Mouse (Mus musculus) c-Kit-positive CD71-positive TER-119-negative erythroid progenitor cells, embryonic 14.5 days (primary cell): ENCODE data around the gene Cops4.
A peak's percentile ranks its signal among the peaks of the same experiment; 100 is the strongest.

ENCODE experiments used
- DNase-seq: peaks from one replicate; pipeline ENCODE4 v3.0.0-alpha.2; 2013; ENCODE audit warnings: low read depth

Cops4 gene

GRCm38 (mm10) chr5:100518049-100519026 lies at the start of gene Cops4:
Gene Cops4 (plus strand): TSS chr5:100518309.
- peak; percentile 99 for DNase-seq

- no peak for DNase-seq
Observed at GRCm38 (mm10) chr5:100476328-100476727, 41.8 kb upstream of the Cops4 start.

GRCm38 (mm10) chr5:100477604-100478003 lies 40.5 kb upstream of the Cops4 start:
- no peak for DNase-seq

DNA sequence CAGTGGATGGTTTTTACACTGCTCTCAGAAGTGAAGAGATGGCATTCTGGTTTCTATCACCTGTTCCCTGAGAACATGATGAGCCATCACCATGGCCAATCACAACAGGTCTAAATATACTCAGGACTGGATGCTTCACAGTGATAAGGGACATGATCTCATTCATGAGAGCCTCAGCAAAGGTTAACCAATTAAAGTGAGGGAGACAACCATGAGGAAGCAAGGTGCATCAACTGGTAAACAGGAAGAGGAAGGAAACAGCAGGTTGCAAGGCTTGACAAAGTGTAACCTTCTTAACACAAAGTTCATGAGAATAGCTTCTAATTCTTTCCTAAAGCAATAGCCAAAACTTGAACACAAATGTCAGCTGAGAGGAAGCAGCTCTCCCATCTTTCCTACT lies 34.5 kb upstream of the Cops4 start:
- DNase-seq = no peak

DNA sequence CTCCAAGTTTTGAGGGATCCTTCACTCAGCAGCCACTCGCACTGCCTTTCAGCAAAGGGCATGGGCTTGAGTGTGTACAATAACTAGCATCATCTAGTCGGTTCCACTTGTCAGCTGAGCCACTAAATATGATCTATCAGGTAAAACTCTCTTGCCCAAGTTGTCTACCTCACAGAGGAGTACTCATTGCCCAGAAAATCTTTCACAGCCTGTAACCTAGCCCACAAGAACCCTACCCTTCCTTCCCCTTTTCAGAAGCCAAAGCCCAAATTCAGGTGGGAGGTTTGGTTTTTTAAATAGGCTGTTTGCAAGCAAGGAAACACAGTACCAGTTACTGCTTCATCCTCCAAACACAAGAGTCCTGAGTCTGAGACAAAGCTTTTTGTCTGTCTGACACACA lies 31.0 kb upstream of the Cops4 start:
- no peak for DNase-seq

DNA sequence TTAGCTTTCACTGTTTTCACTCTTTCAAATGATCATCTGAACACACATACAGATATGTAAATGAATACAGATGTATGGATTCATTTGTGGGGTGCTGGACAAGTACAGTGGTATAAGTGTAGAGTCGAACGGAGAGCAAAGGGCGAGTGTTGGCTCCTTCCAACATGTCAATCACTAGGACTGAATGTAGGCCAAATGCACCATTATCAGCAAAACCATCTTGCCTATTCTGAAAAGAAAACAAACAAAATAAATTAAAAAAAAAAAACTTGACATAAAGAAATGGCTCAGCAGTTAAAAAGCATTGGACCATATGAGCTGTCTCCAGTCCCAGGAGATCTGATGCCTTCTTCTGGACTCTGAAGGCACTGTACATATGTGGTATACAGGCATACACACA lies 29.9 kb upstream of the Cops4 start:
- DNase-seq = no peak

- no peak for DNase-seq
Observed at GRCm38 (mm10) chr5:100489340-100489739, 28.8 kb upstream of the Cops4 start.

GRCm38 (mm10) chr5:100491704-100492103 lies 26.4 kb upstream of the Cops4 start:
- DNase-seq = no peak

DNA sequence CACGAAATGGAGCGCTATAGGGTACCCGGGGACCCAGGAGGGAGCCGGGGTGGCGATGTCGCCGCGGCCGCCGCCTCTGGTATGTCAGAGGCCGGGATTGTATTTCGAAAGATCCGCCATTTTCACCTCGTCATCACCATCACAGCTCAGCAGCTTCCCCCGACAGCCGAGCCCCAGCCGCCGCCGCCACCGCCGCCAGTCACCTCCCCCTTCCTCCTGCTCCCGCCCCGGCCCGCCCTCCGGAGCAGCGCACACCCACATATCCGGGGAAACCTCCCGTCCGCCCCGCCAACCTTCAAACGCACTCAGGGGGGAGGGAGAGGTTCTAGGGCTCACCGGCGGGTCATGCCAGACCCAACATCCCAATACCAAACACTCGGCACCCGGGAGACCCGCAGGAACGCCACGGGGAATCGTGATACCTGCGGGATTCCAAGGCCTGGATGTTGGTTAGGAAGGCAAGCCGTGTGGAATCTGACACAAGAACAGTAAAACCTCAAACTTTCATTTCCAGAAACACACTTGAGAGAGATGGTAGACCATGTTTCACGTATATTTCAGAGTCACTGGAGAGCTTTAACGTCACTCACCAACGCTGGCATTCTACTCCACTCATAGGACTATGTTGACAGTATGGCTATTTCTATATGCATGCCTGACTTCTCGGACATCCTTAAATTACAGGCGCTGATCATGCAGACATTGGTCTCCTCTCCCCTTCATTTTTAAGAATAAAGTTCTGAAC lies 19.5 kb upstream of the Cops4 start:
- DNase-seq = peak; percentile 77

- peak; percentile 33 for DNase-seq
Observed at GRCm38 (mm10) chr5:100499243-100499642, 18.9 kb upstream of the Cops4 start.

DNA sequence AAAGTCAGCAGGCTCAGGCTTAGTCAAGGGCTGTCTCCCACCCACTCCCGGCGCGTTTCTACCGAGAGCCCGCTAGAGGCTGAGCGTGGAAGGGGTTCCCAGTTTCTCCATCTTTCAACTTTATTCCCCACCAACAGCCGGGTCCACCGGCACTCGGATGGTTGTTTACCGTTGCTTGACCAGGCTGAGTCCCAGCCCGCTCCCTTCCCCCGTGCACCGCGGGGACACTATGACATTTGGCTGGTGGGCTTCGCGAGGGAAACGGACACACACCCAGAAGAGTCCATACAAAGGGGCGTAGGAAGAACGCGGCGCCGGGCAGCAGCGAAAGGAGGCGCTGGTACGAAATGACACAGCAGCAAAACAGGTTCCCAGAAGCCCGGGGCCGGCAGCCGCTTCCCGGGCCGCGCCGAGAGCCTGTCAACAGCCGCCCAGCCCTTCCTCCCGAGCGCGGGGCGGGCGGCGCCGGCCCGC lies 18.2 kb upstream of the Cops4 start:
- DNase-seq = peak; percentile 40

DNA sequence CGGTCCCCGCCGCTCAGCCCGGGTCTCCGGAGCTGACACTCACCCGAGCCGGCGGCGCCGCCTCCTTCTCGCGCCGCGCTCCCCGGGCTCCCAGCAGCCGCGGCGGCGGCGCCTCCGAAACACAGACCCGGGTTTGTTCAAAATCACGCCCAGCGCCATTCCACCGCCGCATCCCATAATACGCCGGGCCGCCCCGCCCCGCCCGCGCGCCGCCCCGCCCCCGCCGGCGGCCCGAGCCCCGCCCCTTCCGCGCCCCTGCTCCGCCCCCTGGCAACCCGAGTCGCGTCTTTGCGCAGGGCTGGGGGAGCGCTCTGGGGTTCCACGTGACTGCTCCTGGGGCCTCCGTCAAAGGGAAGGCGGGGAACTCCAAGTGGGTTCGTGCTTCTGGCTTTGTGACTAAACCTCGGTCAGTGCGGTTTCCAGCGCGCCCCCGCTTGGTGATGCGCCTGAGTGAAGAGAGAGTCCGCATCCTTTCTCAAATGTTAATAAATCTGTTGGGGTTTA lies 17.6 kb upstream of the Cops4 start, which contains the start of gene Lin54:
TSS of gene Lin54 (minus strand) at position 182 of the 504 bp plus-strand sequence.
- DNase-seq = peak; percentile 83

- DNase-seq = no peak
Observed at GRCm38 (mm10) chr5:100501267-100501666, 16.8 kb upstream of the Cops4 start.

DNA sequence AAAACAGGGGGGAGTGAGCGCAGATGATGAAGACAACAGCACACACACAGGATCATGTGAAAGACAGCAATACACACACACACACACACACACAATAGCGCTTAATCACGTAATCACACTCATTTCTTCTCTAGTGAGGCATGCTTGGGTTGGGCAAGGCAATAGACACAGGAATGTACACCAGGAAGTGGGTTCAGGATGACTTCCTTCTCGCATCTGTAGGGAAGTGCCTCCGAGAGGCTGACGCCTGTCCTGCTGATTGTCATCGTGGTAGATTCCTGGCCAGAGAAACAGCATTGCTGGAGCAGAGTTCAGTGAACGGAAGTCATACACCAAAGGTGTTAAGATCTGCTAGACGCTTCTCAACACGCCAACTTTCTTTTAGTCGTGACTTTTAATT lies 8.9 kb upstream of the Cops4 start:
- DNase-seq = no peak

DNA sequence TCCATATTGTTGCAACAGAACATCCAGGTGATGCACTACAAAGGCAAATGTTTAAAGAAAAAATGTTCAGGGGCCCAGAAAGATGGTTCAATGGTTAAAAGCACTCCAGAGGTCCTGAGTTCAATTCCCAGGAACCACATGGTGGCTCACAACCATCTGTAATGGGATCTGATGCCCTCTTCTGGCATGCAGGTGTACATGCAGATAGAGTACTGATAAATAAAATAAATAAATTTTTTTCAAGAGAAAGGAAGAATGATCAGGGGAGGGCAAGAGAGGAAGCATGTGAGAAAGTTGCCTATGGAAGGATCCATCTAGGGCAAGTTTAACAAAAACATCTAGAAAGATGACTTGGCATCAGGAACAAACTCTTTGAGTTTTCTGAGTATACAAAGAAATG lies 5.5 kb upstream of the Cops4 start:
- DNase-seq = no peak

DNA sequence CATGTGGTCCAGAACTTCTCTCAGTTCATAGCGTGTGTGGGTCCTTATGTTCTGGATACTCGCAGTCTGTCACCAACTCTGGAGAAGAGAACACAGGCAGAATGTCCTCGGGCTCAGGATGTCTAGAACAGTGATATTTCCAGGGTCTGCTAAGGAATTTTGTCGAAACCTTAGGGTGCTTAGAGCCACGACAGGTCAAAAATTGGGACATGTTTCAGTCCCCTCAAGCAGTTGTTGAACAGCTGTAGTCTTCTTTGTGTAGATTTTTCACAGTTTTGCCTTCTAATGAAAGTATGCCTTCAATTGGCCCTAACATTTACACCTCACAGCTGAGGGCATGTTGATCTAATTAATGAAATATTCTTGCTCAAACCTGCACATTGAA lies 910 bp downstream of the Cops4 start:
- DNase-seq = no peak

GRCm38 (mm10) chr5:100520223-100520622 lies 2.1 kb downstream of the Cops4 start:
- no peak for DNase-seq

- no peak for DNase-seq
Observed at GRCm38 (mm10) chr5:100523331-100523730, 5.2 kb downstream of the Cops4 start.

DNA sequence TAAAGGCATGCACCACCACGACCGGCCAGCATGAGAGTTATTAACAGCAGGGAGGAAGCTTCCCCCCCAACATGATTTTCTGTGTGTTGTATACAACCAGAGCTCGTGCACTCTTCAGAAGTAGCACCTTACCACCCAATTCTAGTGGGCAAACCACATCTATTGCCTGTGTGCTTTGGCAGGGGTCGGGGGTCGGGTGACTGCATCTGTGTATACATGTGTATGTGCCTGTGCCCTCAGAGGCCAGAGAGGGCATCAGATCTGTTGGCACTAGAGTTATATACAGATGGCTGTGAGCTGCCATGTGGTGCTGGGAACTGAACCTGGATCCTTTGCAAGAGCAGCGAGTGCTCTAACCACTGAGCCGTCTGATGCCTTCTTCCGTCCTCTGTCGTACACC lies 6.8 kb downstream of the Cops4 start:
- no peak for DNase-seq

DNA sequence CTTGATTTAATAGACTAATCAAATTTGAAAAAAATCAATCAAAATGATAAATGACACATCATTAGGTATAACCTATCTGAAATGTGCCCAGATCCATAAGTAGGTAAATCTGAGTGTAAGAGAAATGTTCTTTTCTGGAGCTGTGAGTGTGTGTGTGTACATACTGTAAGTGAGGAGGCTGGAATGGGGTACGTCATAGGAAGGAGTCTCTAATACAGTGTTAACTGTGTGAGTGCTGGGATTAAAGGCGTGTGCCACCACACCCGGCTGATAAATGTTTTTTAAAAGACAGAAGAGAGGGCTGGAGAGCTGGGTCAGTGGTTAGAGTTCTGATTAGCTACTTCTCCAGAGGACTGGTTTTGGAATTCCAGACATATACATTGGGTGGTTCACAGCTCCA lies 7.5 kb downstream of the Cops4 start:
- DNase-seq = no peak

DNA sequence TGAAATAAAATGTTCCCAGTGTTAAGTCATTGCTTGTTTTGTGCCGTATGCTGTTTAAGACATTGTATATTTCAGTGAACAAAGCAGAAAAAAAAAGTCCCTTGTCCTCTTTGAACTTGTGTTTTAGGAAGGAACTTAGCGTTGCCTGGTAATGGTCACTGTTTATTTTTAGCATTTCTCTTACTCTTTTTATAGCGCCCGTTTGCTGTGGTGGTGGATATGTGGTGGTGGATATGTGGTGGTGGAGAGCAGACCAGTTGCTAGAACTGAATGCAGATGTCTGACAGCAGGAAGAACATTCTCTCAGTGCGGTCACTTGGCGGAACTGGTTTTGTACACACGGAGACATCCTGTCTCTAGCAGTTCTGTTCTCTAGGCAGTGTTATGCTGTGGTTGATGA lies 8.1 kb downstream of the Cops4 start:
- no peak for DNase-seq

GRCm38 (mm10) chr5:100535826-100536225 lies 17.7 kb downstream of the Cops4 start:
- DNase-seq = no peak

DNA sequence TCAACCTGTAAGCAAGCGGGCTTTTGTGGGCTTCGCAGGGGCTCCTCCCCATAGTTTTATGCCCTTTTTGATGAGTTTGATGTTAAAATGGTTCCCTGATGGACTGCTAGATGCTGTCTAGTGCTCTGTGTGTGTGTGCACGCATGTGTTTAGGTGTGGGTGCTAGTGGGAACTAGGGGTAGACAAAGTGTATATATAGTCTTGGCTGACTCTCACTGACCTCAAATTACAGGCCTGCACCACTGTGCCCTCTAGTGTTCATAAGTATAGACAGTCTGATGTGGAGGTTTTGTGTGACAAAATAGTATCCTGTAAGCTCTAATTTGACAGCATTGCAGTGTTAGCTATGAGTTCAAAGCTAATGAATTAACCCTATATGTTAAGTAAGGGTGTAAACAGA lies 18.5 kb downstream of the Cops4 start:
- DNase-seq = no peak
